Mouse (Mus musculus) naive thymus-derived CD4-positive, alpha-beta T cell, adult 5 months (primary cell): Measurements from ENCODE around the gene Rnf38. TPM values are rescaled to one million over a fixed set of nuclear protein-coding genes. Genes with fewer than 3 reads are reported as not detected.

ENCODE experiments used
- polyA plus RNA-seq: library from polyadenylated mRNA; unstranded; fragments of 100-300 nt; shearing (Covaris generic); gene quantifications from one replicate; pipeline ENCODE4 v1.2.1, GENCODE M21; 2017

The Rnf38 gene
- polyA plus RNA-seq = 102 TPM

DNA sequence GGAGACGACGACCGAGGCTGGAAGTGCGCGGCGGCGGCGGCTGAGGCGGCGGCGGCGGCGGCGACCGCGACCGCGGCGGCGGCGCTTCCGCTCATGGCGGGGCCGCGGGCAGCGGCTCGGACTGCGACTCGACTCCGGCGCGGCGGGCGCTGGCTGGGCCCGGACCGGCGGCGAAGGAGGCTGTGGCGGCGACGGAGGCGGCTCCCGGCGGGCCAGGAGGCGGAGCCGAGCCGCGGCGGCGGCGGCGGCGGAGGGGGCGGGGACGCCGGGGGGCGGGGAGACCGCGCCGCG, at the start of gene Rnf38:
Gene Rnf38 (minus strand): TSS at position 77 of the 291 bp plus-strand sequence.

DNA sequence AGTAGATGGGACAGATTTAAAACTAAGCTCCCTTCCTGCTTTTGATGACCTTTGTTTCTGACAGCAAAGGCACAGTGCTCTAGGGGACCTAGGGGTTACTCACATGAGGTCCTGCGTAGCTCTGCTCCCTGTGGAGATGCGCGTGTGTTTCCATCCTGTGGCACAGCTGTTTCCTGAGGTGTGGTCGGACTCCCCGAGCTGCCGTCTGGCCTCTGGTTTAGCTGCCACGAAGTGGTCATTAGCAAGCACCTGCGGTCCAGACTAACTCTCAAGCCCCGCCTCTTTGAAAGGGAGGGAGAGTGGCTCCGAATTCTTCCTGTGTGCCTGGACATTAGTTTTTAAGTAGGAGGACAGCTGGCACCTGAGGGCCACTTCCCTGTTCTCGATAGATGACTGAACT, 149.6 kb downstream of the Rnf38 start, which contains the start of gene Gne:
Gene Gne (minus strand): TSS at position 233 of the 400 bp plus-strand sequence.

Other genes starting within 250 kb of the Rnf38 start
- gene Clta, start 229.3 kb downstream of the Rnf38 start, polyA plus RNA-seq = 201 TPM
- 36.2 TPM for gene Gne, start 149.6 kb downstream of the Rnf38 start, polyA plus RNA-seq
- gene Melk, start 67.1 kb upstream of the Rnf38 start, polyA plus RNA-seq = 0.50 TPM